Mouse (Mus musculus) urinary bladder, adult 2 months (tissue): Measurements from ENCODE around the gene Foxn2. TPM values are rescaled to one million over a fixed set of nuclear protein-coding genes. Genes with fewer than 3 reads are reported as not detected.
"Not testable (repeated sequence)": the region's sequence is repeated elsewhere in the genome, so short reads cannot be mapped to it uniquely, and the experiment has no call there.

Source experiments
- DNase-seq: peaks from one replicate; pipeline ENCODE4 v3.0.0; 2022; ENCODE audit warnings: low spot score
- polyA plus RNA-seq: library from polyadenylated mRNA; depleted of rRNA; stranded (reverse); fragments of >200 nt; gene quantifications from 2 replicates; pipeline ENCODE4 v1.2.3, GENCODE M21; 2012; rRNA removed

The Foxn2 gene
- 7.7 and 9.1 TPM in 2 replicates for polyA plus RNA-seq

DNA sequence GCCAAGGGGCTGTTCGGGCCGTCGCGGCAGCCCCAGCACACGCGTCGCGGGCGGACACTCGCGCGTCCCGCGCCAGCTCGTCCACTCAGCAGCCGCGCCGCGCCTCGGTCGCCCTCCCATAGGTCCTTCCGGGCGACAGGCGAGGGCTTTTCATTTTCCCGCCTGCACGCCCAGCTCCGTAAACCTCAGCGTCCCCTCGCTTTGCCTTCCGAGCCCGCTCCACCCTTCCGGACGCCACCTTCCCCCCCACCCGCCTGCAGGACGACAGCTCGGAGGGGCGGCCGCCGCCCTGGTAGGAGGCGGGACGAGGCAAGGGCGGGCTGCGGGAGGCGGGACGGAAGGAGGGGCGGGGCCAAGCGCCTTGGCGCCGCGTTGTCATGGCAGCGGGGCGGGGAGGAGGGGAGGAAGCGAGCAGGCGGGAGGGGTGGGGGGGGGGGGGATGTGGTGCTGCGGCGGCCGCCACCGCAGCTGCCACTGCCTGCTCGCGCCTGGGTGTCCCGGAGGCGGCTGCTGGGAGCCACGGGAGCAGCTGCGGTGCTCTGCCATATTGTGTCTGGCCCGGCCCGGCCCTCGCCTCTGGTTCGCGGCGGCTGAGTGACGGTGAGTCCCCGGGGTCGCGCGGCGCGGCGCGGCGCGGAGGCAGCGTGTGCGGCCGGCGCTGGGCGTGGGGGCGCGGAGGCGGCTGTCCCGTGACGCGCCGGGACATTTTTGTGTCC lies at the start of gene Foxn2:
Gene Foxn2, plus strand, starts transcription at position 427 of the 716 bp plus-strand sequence.
- peak; percentile 86 for DNase-seq

DNA sequence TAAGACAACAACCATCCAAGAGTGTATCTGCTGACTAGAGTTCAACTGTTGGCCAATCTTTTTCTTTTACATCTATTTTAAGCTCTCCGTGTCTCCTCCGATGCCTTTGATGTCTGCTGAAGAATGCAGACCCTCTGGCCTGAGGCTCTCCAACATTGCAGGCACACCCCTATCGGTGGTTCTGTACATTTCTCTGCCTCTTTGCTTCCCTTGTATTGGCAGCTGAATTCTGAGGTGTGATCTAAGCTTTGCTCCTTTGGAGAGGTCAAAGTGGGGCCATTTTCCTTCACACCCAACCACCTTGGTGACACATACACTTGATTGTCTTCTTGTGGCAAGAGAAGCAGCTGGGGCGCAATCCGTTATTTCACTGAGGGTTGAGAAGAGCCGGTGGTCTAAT lies 43.0 kb upstream of the Foxn2 start:
- DNase-seq, result no peak

DNA sequence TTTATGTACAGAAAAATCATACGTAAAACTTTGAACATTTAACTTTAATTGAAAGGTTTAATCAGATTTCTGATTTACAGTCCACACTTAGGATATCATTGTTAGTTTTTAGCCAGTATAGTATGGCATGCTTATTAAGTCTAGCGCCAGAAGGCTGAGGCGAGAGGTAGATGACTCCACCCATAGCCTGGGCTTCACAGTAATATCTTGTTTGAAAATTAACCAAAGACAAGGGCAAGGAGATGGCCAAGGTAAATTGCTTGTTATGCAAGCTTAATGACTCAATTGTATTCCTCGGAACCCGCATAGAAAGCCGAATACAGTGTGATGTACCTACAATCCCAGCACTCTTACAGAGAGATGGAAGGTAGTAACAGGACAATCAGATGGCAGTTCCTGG lies 42.4 kb upstream of the Foxn2 start:
- no peak for DNase-seq

DNA sequence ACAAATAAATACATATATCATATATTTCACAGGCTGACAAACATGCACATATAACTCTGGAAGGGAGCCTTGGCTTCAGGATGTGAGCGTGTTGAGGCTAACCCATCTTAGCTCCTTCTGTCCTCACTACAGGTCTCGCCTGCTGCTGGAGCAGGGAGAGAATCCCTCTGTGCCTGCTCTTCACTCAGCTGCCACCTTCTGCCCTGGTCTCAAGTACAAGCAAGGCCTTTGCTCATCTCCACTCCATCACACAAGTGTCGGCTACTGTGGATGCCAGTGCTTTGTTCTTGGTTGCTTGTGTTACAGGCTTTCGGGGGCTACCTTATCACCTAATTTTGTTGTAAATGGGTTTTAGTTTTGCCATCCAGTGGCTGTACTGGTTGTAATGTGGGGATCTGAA lies 41.7 kb upstream of the Foxn2 start:
- DNase-seq, result no peak

DNA sequence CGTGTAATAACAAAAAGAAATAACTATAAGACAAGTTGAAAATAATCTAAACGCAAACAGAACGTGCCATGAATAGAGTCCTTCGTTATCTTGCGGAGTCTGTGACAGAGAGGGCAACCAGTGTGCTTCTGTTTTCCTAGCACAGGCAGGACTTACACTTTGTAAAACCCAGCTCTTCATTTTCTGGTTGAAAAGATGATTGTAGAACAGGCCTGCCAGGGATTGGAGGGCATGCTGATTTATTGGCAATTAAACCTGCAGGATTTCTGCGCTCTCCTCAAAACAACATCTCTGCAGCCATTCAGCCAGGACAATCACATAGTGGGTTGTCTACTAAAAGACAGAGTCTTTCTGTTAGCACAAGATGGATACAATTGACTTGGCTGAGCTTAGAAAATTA lies 40.4 kb upstream of the Foxn2 start:
- DNase-seq, result no peak

DNA sequence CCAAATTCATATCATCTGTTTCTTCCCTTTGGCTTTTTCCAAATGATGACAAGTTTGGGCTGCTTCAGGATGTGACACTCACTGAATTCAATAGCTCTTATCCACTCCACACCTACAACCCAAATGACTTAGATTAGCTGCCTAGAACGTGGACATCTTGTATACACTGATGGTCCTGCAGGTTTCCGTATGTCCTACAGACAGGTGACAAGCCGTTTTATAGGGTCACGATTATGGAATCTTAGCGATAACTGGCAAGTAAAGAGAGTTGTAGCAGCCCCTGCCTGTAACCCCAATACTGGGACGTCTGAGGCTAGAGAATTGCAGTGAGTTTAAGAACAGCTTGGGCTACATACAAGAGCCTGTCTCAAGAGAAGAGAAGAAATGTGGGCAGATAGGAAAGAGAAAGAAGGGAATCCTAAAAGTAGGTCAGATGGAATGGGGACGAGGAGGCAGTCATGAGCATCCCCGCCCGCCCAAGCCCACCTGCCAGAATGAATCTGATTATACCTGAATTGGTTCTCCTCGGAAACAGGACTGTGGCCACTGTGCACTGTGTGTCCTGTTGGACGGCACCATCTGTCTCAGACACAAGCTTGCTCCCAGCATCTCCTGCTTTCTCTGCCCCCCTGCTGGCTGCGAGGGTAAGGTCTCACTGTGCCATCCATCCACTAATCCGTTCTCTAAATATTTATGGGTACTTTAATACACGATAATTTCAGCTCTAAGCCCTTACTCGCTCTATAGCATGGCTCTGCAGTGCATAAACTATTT lies 39.6 kb upstream of the Foxn2 start:
- no peak for DNase-seq

DNA sequence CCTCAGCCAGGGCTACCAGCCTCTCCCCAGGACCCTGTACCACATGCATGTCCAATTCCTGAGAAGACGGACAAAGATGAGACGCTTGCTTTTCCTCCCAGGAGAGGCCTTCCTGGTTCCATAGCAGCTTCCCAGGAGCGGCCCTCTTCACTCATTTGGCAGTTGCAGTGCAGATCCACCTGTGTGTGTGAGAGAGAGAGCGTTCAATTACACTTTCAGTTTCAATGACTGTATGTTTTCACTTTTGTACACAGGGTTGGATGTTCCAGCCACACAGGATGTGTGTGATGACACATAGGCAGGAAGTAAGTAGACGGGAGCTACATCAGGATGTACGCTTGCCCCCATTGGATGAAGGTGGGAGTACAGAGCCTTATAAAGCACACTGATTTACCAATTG lies 37.2 kb upstream of the Foxn2 start:
- no peak for DNase-seq

DNA sequence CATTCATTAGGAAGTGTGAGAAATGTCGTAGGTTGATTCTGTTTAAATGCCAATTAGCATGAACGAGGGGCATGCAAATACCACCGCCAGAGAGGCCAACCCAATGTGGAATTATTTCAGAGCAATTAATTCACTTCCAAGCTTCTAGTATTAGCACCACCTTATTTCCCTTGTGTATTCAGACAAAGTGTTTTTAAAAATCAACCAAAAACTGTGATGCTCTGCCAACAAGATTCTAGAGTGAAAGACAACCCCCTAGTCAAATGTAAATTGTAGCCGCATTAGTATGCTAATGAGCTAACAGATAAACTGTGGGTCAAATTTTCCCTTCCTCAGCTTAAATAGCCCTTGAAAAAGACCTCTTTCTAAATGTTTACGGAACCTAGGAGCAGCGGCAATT lies 36.0 kb upstream of the Foxn2 start:
- DNase-seq, result no peak

DNA sequence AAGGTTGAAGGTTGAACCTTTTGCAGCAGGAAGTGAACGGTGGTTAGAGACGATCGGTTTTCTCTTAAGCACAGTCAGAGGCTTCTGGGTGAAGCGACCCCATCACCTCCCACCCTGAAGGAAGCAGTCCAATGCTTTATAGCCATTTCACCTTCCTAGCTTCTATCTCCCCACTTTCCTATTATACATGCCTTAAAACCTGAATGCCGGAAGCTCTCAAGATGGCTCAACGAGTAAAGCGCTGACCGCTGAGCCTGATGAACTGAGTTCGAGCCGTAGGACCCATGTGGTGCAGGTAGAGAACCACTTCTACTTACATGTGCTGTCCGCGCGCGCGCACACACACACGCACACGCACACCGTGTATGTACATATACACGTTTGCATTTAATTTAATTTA lies 35.4 kb upstream of the Foxn2 start:
- no peak for DNase-seq

DNA sequence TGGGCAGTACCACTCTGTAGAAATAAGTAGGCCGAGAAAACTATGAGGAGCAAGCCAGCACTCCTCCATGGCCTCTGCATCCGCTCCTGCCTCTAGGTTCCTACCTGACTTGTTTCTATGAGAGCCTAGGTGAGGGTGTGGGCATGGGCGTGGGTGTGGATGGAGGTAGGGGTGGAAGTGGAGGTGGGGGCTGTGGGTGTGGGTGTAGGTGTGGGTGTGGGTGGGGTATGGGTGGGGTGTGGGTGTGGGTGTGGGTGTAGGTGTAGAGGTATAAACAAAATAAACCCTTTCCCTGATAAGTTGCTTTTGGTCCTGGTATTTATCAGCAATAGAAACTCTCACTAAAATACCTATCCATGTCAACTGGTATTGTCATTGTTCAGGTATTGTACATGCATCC lies 30.8 kb upstream of the Foxn2 start:
- DNase-seq, result no peak

DNA sequence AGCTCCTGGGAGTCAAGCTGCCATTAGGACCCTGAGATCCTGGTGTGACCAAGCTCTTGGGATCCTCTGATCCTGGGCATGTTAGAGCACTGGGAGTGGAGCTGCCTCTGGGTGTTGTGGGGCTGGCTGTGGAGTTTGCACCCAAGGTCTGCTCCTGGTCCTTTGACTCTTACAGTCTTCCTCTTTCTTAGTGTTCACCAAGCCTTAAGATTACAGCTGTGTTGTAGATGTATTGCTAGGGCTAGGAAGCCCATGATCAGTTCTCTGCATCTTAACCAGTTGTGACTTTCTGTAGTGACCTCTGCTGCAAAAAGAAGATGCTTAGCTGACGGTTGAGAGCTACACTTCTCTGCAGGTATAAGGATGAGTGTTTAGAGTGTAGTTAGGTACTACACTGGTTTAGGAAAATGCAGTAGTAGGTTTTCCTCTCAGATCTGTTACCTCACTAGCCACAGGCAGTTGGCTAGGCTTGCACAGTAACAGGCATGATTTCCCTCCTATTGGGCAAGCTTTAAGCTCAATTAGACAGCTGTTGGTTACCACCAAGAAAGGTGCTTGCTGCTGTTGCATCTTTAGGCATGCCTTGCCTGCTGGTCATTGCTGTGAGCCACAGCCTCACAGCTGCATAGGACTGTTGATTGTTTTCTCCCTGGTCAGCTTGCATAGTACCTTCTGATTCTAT lies 27.2 kb upstream of the Foxn2 start:
- DNase-seq, result no peak

DNA sequence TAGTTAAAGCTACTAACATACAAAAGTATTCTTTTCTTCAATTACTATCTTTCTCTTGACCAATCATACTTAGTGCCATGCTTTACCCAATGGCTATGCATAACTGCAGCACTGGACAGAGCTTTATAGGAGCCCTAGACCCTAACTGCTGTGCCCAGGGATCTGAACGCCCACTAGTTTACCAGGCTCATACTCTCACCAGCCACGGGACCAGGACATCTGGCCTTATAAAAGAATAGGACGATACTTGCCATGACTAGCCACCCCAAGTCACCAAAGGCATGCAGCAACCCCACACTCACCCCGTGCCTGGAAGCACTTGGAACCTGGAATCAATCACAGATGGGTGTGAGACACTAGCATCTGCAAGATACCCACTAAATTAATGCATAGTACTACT lies 20.1 kb upstream of the Foxn2 start:
- DNase-seq, result no peak

DNA sequence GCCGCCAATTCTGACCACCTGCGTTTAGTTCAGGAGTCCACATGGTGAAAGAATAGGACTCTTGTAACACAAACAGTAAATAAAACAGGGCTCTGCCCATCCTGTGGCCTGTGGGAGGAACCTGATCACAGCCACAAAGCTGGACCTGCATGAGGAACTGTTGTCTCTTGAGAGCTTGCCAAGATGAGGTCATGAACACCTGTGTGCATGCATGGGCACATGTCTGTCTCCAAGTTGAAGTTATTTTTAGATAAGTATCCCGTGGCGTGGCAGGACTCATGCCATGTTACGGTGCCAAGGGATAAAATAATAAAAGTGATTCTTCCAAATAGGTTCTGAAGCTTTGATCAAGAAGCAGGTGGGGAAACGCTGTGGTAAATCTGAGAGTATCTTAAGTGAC lies 19.3 kb upstream of the Foxn2 start:
- no peak for DNase-seq

DNA sequence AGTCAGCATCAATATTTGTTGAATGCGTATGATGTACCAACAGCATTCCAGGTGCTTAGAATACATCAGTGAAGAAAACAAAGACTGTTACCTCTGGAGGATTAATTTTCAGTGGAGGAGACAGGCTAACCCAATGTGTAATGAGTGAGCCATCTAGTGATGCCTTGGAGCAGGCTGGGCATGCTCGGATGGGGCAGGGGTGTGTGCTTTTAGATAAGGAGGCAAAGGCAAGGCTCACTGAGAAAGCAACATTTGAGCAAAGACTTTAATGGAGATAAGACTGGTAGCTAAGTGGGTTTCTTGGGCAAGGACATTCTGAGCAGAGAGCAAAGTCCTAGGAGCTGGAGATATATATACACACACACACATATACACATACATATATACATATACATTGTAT lies 9.8 kb upstream of the Foxn2 start:
- no peak for DNase-seq

DNA sequence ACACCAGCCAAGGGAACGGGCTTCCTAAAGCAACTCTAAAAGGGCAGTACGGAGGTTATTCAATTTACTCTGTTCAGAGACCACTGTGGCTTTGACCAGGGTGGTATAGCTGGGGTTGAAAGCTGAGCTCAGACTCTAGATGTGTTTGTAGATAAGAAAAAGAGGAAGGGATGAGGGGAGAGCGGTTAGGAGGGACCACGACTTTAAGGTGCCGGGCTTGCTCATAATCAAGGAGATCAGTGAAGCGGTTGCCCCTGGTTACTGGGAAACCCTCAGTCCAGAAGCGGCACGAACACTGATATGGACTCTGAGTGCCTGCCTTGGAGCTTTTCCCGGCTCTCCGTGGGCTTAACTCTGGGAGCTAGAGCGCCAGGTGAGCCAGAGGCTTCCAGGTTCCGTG lies 9.0 kb upstream of the Foxn2 start:
- DNase-seq, result no peak

DNA sequence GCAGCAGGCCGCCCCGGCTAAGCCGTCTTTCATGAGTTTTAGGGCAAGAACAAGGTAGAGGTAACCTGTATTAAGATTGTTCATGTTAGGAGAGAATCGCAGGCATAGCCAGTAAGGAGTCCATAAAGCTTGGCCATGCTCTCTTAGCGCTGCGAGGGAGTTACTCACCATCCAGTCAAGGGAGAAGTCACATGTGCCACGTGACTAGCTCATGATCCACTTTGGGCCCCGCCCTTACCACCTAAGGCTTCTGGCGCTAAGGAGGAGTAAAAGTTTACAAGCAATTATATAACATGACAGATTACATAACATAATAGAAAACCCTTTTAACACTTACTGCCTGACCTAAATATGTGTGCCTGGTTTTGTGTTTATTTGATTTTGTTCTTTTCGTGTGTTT lies 8.5 kb upstream of the Foxn2 start:
- DNase-seq, result no peak

DNA sequence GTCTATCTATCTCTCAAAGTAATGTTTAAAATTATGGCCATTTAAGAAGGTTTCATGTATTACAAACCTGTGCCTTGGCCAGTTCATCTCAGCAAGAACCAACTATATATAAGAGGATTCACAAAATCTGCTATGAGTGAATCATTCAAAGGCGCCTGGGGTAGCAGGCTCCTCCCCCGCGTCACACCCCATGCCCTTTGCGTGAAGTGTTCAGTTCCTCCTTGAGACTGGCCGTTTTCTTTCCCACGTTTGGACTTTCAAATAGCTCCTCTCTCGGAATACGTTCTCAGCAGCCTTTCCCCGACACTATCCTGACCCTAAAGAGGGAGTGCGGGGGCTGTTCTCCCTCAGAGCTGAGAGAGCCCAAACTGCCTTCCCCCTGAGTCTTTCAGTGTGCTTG lies 5.2 kb upstream of the Foxn2 start:
- DNase-seq, result no peak

DNA sequence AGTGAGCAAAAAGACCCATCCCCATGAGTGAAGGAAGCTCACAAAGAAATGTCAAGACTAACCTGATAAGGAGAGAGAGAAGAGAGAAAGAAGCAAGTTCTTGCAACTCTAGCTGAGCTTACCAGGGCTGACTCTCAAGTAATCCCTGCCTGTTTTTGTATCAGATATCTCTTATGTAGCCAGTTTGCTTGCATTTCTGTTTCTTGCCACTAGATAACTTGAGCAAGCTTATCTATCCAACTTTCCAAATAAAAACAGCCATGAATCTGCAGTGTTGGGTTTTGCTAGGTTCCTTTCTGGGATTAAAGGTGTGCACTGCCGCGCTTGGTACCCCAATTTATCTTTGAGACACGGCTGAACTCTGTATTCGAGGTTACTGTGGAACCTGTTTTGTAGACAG lies 4.2 kb upstream of the Foxn2 start:
- DNase-seq, result no peak

DNA sequence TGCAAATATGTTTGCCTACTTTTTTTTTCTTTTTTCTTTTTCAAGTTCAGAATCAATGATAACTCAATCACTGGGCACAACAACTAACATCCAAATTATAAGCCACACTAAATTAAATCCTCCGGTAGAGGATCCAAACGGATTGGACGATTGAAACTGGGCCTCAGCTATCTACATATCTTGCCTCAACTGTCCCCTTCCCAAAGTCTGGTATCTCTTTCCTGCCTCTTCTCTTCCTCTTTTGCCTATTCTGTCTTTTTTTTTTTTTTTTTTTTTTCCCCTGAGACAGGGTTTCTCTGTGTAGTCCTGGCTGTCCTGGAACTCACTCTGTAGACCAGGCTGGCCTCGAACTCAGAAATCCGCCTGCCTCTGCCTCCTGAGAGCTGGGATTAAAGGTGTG lies 3.8 kb upstream of the Foxn2 start:
- DNase-seq, result not testable (repeated sequence)

DNA sequence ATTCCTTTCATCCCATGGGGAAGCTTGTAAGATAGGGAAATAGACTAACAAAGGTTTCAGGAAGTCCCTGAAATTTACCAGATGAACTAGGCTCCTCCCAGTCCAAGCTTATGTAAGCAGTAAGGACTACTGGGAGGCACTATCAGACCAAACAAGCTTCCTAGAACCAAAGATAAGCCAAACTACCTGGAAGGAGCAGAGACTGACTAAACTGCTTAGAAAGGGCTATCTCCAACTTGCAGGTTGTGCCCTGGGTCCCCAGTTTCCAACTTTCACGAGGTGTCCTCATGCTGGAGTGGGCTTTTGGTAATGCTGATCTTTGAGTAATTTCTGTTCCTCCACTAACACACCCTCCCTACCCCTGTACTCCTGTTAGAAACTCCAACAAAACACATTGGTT lies 3.1 kb upstream of the Foxn2 start:
- DNase-seq, result no peak

DNA sequence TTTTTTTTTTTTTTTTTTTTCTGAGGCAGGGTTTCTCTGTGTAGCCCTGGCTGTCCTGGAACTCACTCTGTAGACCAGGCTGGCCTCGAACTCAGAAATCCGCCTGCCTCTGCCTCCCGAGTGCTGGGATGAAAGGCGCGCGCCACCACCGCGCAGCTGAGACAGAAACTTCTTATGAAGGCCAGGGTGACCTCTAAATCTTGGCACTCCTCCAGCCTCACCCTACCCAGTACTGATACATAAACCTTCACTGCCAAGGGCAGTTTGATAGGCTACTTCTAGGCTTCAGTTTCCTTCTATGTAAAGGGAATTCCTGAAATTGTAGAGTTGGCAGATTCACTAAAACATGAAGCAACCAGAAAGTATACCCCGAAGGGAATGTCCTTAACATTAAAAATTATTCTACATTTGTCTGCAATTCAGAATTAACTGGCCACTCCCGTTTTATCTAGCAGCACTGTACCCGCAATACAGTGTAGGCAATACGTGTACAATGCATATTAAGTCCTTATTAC lies 918 bp upstream of the Foxn2 start:
- DNase-seq, result no peak

DNA sequence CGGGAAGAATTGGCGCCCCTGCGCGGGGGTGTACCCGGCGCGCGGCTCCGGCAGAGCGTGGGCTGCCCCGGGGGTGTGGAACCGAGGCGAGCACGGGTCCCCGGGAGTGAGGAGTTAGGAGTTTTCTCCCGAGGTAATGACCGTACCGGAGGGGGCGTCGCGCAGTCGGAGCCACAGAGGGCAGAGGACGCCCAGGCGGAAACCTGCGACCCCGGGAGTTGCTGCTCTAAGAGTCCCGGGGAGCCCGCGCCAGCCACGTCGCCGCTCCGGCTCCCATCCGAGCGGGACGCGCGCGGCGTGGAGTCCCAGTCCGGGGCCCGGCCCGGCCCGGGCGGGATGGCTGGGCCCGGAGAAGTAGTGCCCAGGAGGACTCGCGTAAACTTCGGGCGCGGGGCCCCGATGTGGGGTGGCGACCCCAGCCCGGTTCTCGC lies 505 bp downstream of the Foxn2 start:
- DNase-seq, result no peak
